ENCODE assay signal across 10 mouse cellular contexts in genomic region chr12:109454137-109454536, GRCm38 (mm10). TPM values are rescaled to one million over a fixed set of nuclear protein-coding genes. Genes with fewer than 3 reads are reported as not detected.
DNase-seq lines count a peak whose midpoint lies in the region; ATAC-seq lines count a peak whose summit lies in the region.
"Had no signal": no experiment of that assay in that cellular context is flagged by ENCODE, and none has a peak within 500 bp of the region (broad histone marks: within the 10 kb centered on the region; RNA-seq: fewer than 3 reads in every experiment).

No protein-coding gene starts in this region.

- intact Hi-C loops in heart, postnatal 14 days (cut with DNase I): no loop called here

- H3K27ac ChIP-seq in heart, embryonic 12.5 days (ENCODE audit: poor library complexity, severe bottlenecking): no peak overlapping the region
- H3K27ac ChIP-seq in embryonic facial prominence, embryonic 12.5 days: peak overlapping the region; percentile 77
- H3K27ac ChIP-seq in intestine, embryonic 14.5 days (ENCODE audit: low read depth): peak overlapping the region; percentile 69; the same call in 1 of the 2 replicates
- H3K27ac ChIP-seq in midbrain, embryonic 14.5 days (replicated peaks; ENCODE audit: low read depth, low read length): no peak overlapping the region
- H3K27ac ChIP-seq: kidney, postnatal 0 days had no signal

- peaks cover 85% of the 10 kb centered on the region for H3K27me3 ChIP-seq in heart, embryonic 12.5 days (replicated peaks)
- peaks cover 61% of the 10 kb centered on the region for H3K27me3 ChIP-seq in embryonic facial prominence, embryonic 12.5 days
- H3K27me3 ChIP-seq in intestine, embryonic 14.5 days (replicated peaks; ENCODE audit: control insufficient read depth, insufficient read depth, low read length): peaks cover 16% of the 10 kb centered on the region
- H3K27me3 ChIP-seq in midbrain, embryonic 14.5 days (ENCODE audit: control insufficient read depth, insufficient read depth, low read length): peaks cover 61% of the 10 kb centered on the region

- ATAC-seq in heart, embryonic 12.5 days (ENCODE audit: insufficient number of reproducible peaks, low FRiP score): no peak
- no peak for ATAC-seq in embryonic facial prominence, embryonic 12.5 days (ENCODE audit: insufficient number of reproducible peaks, insufficient read depth, low FRiP score, low TSS enrichment)
- ATAC-seq in intestine, embryonic 14.5 days (replicated peaks; ENCODE audit: low FRiP score, low TSS enrichment, low read depth): no peak
- no peak for ATAC-seq in midbrain, embryonic 14.5 days (ENCODE audit: low FRiP score, low TSS enrichment)

- no peaks in the 10 kb centered on the region for H3K36me3 ChIP-seq in heart, embryonic 12.5 days
- H3K36me3 ChIP-seq in embryonic facial prominence, embryonic 12.5 days: no peaks in the 10 kb centered on the region
- H3K36me3 ChIP-seq in intestine, embryonic 14.5 days (ENCODE audit: control insufficient read depth, insufficient read depth, low read length): no peaks in the 10 kb centered on the region
- H3K36me3 ChIP-seq in midbrain, embryonic 14.5 days (ENCODE audit: control insufficient read depth, insufficient read depth, low read length): no peaks in the 10 kb centered on the region

- no peaks in the 10 kb centered on the region for H3K9me3 ChIP-seq in heart, embryonic 12.5 days (replicated peaks)
- H3K9me3 ChIP-seq in embryonic facial prominence, embryonic 12.5 days: no peaks in the 10 kb centered on the region
- no peaks in the 10 kb centered on the region for H3K9me3 ChIP-seq in intestine, embryonic 14.5 days (ENCODE audit: control insufficient read depth, low read length)
- H3K9me3 ChIP-seq in midbrain, embryonic 14.5 days (ENCODE audit: control insufficient read depth, low read length): no peaks in the 10 kb centered on the region

- WGBS in heart, embryonic 12.5 days: 14% methylated on average over 13 of the region's 13 CpGs
- 12% methylated on average over 13 of the region's 13 CpGs for WGBS in embryonic facial prominence, embryonic 12.5 days
- WGBS in intestine, embryonic 14.5 days: 26% methylated on average over 13 of the region's 13 CpGs
- WGBS in midbrain, embryonic 14.5 days: 7% methylated on average over 13 of the region's 13 CpGs

- 0 out of 2 replicates have a peak overlapping the region, but pooled peaks have one; percentile 53 for H3K4me3 ChIP-seq in heart, embryonic 12.5 days
- peak overlapping the region; percentile 54 for H3K4me3 ChIP-seq in embryonic facial prominence, embryonic 12.5 days
- H3K4me3 ChIP-seq in intestine, embryonic 14.5 days (ENCODE audit: low read depth, low read length): peak overlapping the region; percentile 51
- H3K4me3 ChIP-seq in midbrain, embryonic 14.5 days (replicated peaks; ENCODE audit: low read depth, low read length): peak overlapping the region; percentile 43

- DNase-seq in heart, postnatal 14 days: no peak
- DNase-seq in intestine, embryonic 14.5 days (ENCODE audit: low spot score): no peak
- DNase-seq in midbrain, embryonic 14.5 days: no peak
- DNase-seq in left cerebral cortex, adult 18-20 months (ENCODE audit: low spot score in 2 of 2): no peak
- no peak for DNase-seq in T-cell, adult 2 months (ENCODE audit: low spot score)
- DNase-seq in frontal cortex, postnatal 36 days (ENCODE audit: low spot score in 2 of 2): no peak
- DNase-seq: B cell, adult 2 months had no signal

- H3K4me2 ChIP-seq in heart, embryonic 12.5 days: peak overlapping the region; percentile 88; the same call in 1 of the 2 replicates
- H3K4me2 ChIP-seq in embryonic facial prominence, embryonic 12.5 days (replicated peaks): peak overlapping the region; percentile 90
- H3K4me2 ChIP-seq in intestine, embryonic 14.5 days (ENCODE audit: low read length): peak overlapping the region; percentile 75
- peak overlapping the region; percentile 74 for H3K4me2 ChIP-seq in midbrain, embryonic 14.5 days (ENCODE audit: low read length)

- H3K4me1 ChIP-seq in heart, embryonic 12.5 days (replicated peaks): peaks cover 40% of the 10 kb centered on the region
- peaks cover 66% of the 10 kb centered on the region for H3K4me1 ChIP-seq in embryonic facial prominence, embryonic 12.5 days
- peaks cover 55% of the 10 kb centered on the region for H3K4me1 ChIP-seq in intestine, embryonic 14.5 days (replicated peaks; ENCODE audit: control insufficient read depth, insufficient read depth, low read length)
- H3K4me1 ChIP-seq in midbrain, embryonic 14.5 days (ENCODE audit: control insufficient read depth, insufficient read depth, low read length): peaks cover 47% of the 10 kb centered on the region

- H3K9ac ChIP-seq in heart, embryonic 12.5 days: no peak overlapping the region
- peak overlapping the region; percentile 78 for H3K9ac ChIP-seq in embryonic facial prominence, embryonic 12.5 days
- H3K9ac ChIP-seq in intestine, embryonic 14.5 days (ENCODE audit: low read length): peak overlapping the region; percentile 69
- no peak overlapping the region for H3K9ac ChIP-seq in midbrain, embryonic 14.5 days (replicated peaks; ENCODE audit: low read length)

RNA-seq across cellular contexts. Expression of gene Dlk1, which starts 1.5 kb away (rescaled TPM):
- 61.1 and 69.0 TPM in 2 replicates for polyA plus RNA-seq in heart, embryonic 12.5 days (2016; fragmentation: Nextera tagmentation; extraction: Ambion mirVana)
- 1 to 10 TPM; 2.7 to 3.1 TPM for total RNA-seq in heart, postnatal 14 days (2021)
- polyA plus RNA-seq in embryonic facial prominence, embryonic 12.5 days (2016; fragmentation: Nextera tagmentation; extraction: Ambion mirVana): 316 and 347 TPM in 2 replicates
- 398 and 437 TPM in 2 replicates for polyA plus RNA-seq in intestine, embryonic 14.5 days (2014; fragmentation: Nextera tagmentation; extraction: Ambion mirVana)
- polyA plus RNA-seq in midbrain, embryonic 14.5 days (2014; fragmentation: Nextera tagmentation; extraction: Ambion mirVana): 50.3 and 51.4 TPM in 2 replicates
- total RNA-seq in left cerebral cortex, adult 18-20 months (2021): 1 to 10 TPM; 4.7 to 7.5 TPM

Comparison
In these comparisons a context has a peak if more than half of its experiments do, and no peak if none do; other contexts are left out.
1. H3K27ac ChIP-seq: peak in embryonic facial prominence, embryonic 12.5 days (single experiment) and intestine, embryonic 14.5 days (single experiment); none in heart, embryonic 12.5 days (single experiment) and midbrain, embryonic 14.5 days (single experiment).
2. H3K9ac ChIP-seq: peak in embryonic facial prominence, embryonic 12.5 days (single experiment) and intestine, embryonic 14.5 days (single experiment); none in heart, embryonic 12.5 days (single experiment) and midbrain, embryonic 14.5 days (single experiment).
3. Peak in every context shown above with its lines, with median percentiles within 50 percentile points of each other: H3K4me2 ChIP-seq and H3K4me3 ChIP-seq.